Mouse (Mus musculus) MEL (cell line): ENCODE measurements around the gene Sned1. TPM values are rescaled to one million over a fixed set of nuclear protein-coding genes. Genes with fewer than 3 reads are reported as not detected.

Source experiments
- DNase-seq: peaks from one replicate; pipeline ENCODE4 v3.0.0; 2011; ENCODE audit warnings: low read depth, low spot score
- H3K27ac ChIP-seq: 2 replicates; pipeline ENCODE4 v1.5.1; 2012; ENCODE audit warnings: low read depth, mild to moderate bottlenecking, control low read depth, low read length, moderate library complexity; ENCODE audit not compliant: control insufficient read depth
- H3K27me3 ChIP-seq, 2 experiments: fragments of 150-350 bp in 1 of 2; sonication (generic) in 1 of 2; 2 replicates each; pipeline ENCODE4 v1.6.1; 2012; ENCODE audit warnings: low read length in 2 of 2, mild to moderate bottlenecking in 2 of 2, improper control_type of control experiment in 1 of 2, moderate library complexity in 1 of 2; ENCODE audit not compliant: insufficient read depth in 2 of 2, control insufficient read depth in 1 of 2
- H3K36me3 ChIP-seq, 2 experiments: 2 replicates each; pipeline ENCODE4 v1.6.1; 2012 to 2014; ENCODE audit warnings: low read length in 2 of 2, improper control_type of control experiment in 1 of 2, inconsistent platforms in 1 of 2, mild to moderate bottlenecking in 1 of 2; ENCODE audit not compliant: insufficient read depth in 2 of 2, control insufficient read depth in 1 of 2
- H3K4me1 ChIP-seq, 2 experiments: fragments of 150-350 bp in 1 of 2; sonication (generic) in 1 of 2; 2 replicates each; pipeline ENCODE4 v1.6.1; 2012; ENCODE audit warnings: low read length in 2 of 2, improper control_type of control experiment in 1 of 2, mild to moderate bottlenecking in 1 of 2; ENCODE audit not compliant: insufficient read depth in 2 of 2, control insufficient read depth in 1 of 2
- H3K4me3 ChIP-seq, 2 experiments: fragments of 150-350 bp in 1 of 2; sonication (generic) in 1 of 2; 2 replicates each; pipeline ENCODE4 v1.5.1; 2012; ENCODE audit warnings: low read depth in 2 of 2, low read length in 2 of 2, mild to moderate bottlenecking in 2 of 2, moderate library complexity in 2 of 2, control low read depth in 1 of 2, improper control_type of control experiment in 1 of 2; ENCODE audit not compliant: control insufficient read depth in 1 of 2, insufficient read depth in 1 of 2
- H3K79me2 ChIP-seq: 2 replicates; pipeline ENCODE4 v1.6.1; 2012; ENCODE audit warnings: mild to moderate bottlenecking, low read length, moderate library complexity; ENCODE audit not compliant: control insufficient read depth, poor library complexity, insufficient read depth
- H3K9ac ChIP-seq: 2 replicates; pipeline ENCODE4 v1.6.1; 2012; ENCODE audit warnings: low read depth, mild to moderate bottlenecking, control low read depth, low read length, moderate library complexity; ENCODE audit not compliant: control insufficient read depth, poor library complexity, severe bottlenecking
- H3K9me3 ChIP-seq: fragments of 150-350 bp; sonication (generic); replicated peaks from 2 replicates; pipeline ENCODE4 v1.6.1; 2012; ENCODE audit warnings: mild to moderate bottlenecking, low read length, improper control_type of control experiment, moderate library complexity; ENCODE audit not compliant: insufficient read depth
- CHD1 ChIP-seq: IDR thresholded peaks from 2 replicates; pipeline ENCODE4 v1.6.1; 2012; ENCODE audit warnings: low read depth, mild to moderate bottlenecking, inconsistent platforms, low read length, improper control_type of control experiment
- CTCF ChIP-seq, 3 experiments: IDR thresholded peaks in 2 of 3; conservative IDR thresholded peaks in 1 of 3; 2 replicates each; pipeline ENCODE4 v1.5.1; 2011 to 2012; ENCODE audit warnings: low read length in 3 of 3, low read depth in 2 of 3, mild to moderate bottlenecking in 2 of 3, improper control_type of control experiment in 1 of 3, inconsistent platforms in 1 of 3, mixed read lengths in 1 of 3, moderate library complexity in 1 of 3; ENCODE audit not compliant: control insufficient read depth in 1 of 3, insufficient read depth in 1 of 3, poor library complexity in 1 of 3, severe bottlenecking in 1 of 3
- E2F4 ChIP-seq: IDR thresholded peaks from 2 replicates; pipeline ENCODE4 v1.6.1; 2011; ENCODE audit warnings: low read depth, low read length, improper control_type of control experiment, borderline replicate concordance
- GABPA ChIP-seq: IDR thresholded peaks from 2 replicates; pipeline ENCODE4 v1.6.1; 2012; ENCODE audit warnings: low read depth, mild to moderate bottlenecking, inconsistent platforms, low read length, improper control_type of control experiment, moderate library complexity
- HCFC1 ChIP-seq: IDR thresholded peaks from 2 replicates; pipeline ENCODE4 v1.6.1; 2012; ENCODE audit warnings: low read depth, mild to moderate bottlenecking, inconsistent platforms, low read length, improper control_type of control experiment, moderate library complexity
- JUND ChIP-seq: IDR thresholded peaks from 2 replicates; pipeline ENCODE4 v1.6.1; 2011; ENCODE audit warnings: low read depth, mild to moderate bottlenecking, improper control_type of control experiment, low read length
- KAT2A ChIP-seq: conservative IDR thresholded peaks from 2 replicates; pipeline ENCODE4 v1.6.1; 2012; ENCODE audit warnings: low read depth, low read length, improper control_type of control experiment, inconsistent platforms
- MAFK ChIP-seq: IDR thresholded peaks from 2 replicates; pipeline ENCODE4 v1.6.1; 2011; ENCODE audit warnings: low read depth, mild to moderate bottlenecking, low read length, improper control_type of control experiment, borderline replicate concordance
- MAZ ChIP-seq: IDR thresholded peaks from 2 replicates; pipeline ENCODE4 v1.6.1; 2012; ENCODE audit warnings: low read depth, mild to moderate bottlenecking, inconsistent platforms, low read length, improper control_type of control experiment
- MYB ChIP-seq: IDR thresholded peaks from 2 replicates; pipeline ENCODE4 v1.6.1; 2011; ENCODE audit warnings: mild to moderate bottlenecking, low read depth, low read length, improper control_type of control experiment
- MYC ChIP-seq: IDR thresholded peaks from 2 replicates; pipeline ENCODE4 v1.6.1; 2011; ENCODE audit warnings: low read depth, mild to moderate bottlenecking, low read length, improper control_type of control experiment, moderate library complexity
- POLR2AphosphoS2 ChIP-seq: IDR thresholded peaks from 2 replicates; pipeline ENCODE4 v1.6.1; 2011; ENCODE audit warnings: low read length, improper control_type of control experiment
- POLR2AphosphoS5 ChIP-seq: IDR thresholded peaks from 2 replicates; pipeline ENCODE4 v1.6.1; 2012; ENCODE audit warnings: low read depth, borderline replicate concordance, mild to moderate bottlenecking, inconsistent platforms, low read length, moderate library complexity, mixed read lengths
- SIN3A ChIP-seq: IDR thresholded peaks from 2 replicates; pipeline ENCODE4 v1.6.1; 2012; ENCODE audit warnings: low read length, improper control_type of control experiment, inconsistent platforms
- TAL1 ChIP-seq: IDR thresholded peaks from 2 replicates; pipeline ENCODE4 v1.6.1; 2012; ENCODE audit warnings: mild to moderate bottlenecking, inconsistent platforms, low read length, moderate library complexity, mixed read lengths
- TBP ChIP-seq: IDR thresholded peaks from 2 replicates; pipeline ENCODE4 v1.8.0; 2011; ENCODE audit warnings: low read depth, low read length, improper control_type of control experiment
- UBTF ChIP-seq: IDR thresholded peaks from 2 replicates; pipeline ENCODE4 v1.6.1; 2012; ENCODE audit warnings: low read depth, mild to moderate bottlenecking, inconsistent platforms, low read length, improper control_type of control experiment, moderate library complexity, borderline replicate concordance; ENCODE audit not compliant: insufficient read depth
- USF2 ChIP-seq, 2 experiments: IDR thresholded peaks; 2 replicates each; pipeline ENCODE4 v1.6.1; 2011 to 2012; ENCODE audit warnings: improper control_type of control experiment in 2 of 2, low read length in 2 of 2, borderline replicate concordance in 1 of 2, inconsistent platforms in 1 of 2, low read depth in 1 of 2, mild to moderate bottlenecking in 1 of 2; ENCODE audit not compliant: insufficient read depth in 1 of 2
- ZMIZ1 ChIP-seq: IDR thresholded peaks from 2 replicates; pipeline ENCODE4 v1.6.1; 2012; ENCODE audit warnings: low read depth, mild to moderate bottlenecking, inconsistent platforms, low read length, improper control_type of control experiment, moderate library complexity
- ZNF384 ChIP-seq: IDR thresholded peaks from 2 replicates; pipeline ENCODE4 v1.6.1; 2012; ENCODE audit warnings: low read depth, mild to moderate bottlenecking, inconsistent platforms, low read length, improper control_type of control experiment
- polyA plus RNA-seq, 2 experiments: library from polyadenylated mRNA; stranded (reverse) in 1 of 2; unstranded in 1 of 2; fragments of >175 nt in 1 of 2; fragments of >200 nt in 1 of 2; gene quantifications; 2 replicates each; pipeline versions ENCODE4 v1.2.1 to v1.2.4; 2012; ENCODE audit warnings: low replicate concordance in 2 of 2, low read depth in 1 of 2; ENCODE audit not compliant: insufficient read length in 2 of 2, insufficient read depth in 1 of 2, missing spikeins in 1 of 2
- total RNA-seq: library from RNA; depleted of rRNA; stranded (reverse); fragments of 300-350 nt; gene quantifications from 2 replicates; pipeline ENCODE4 v1.2.3, GENCODE M21; 2012

The Sned1 gene
- total and polyA plus RNA-seq, 3 experiments: 0.12 to 0.13 TPM; not detected in 1

- TF ChIP-seq ZMIZ1 (no peak), MAFK (no peak), POLR2AphosphoS5 (no peak), CTCF (IDR thresholded peaks at IDR 0.05 in 2 of 3, conservative IDR thresholded peaks at IDR 0.05 in 1 of 3; ENCODE audit: control insufficient read depth in 1 of 3, insufficient read depth in 1 of 3, low read depth in 2 of 3, low read length in 3 of 3, poor library complexity in 1 of 3, severe bottlenecking in 1 of 3) (no peak), USF2 (IDR thresholded peaks at IDR 0.05; ENCODE audit: borderline replicate concordance in 1 of 2, insufficient read depth in 1 of 2, low read depth in 1 of 2, low read length in 2 of 2) (no peak), MAZ (no peak), MYC (no peak), ZNF384 (no peak), TAL1 (no peak)
- Histone ChIP-seq H3K27me3 (peaks cover 2% of the 10 kb centered on the region in 2 experiments; a peak in 2 of 4 replicates), H3K4me3 (no peak overlapping the region), H3K27ac (no peak overlapping the region), H3K79me2 (no peaks in the 10 kb centered on the region), H3K36me3 (no peaks in the 10 kb centered on the region), H3K9me3 (no peaks in the 10 kb centered on the region), H3K4me1 (no peaks in the 10 kb centered on the region), H3K9ac (no peak overlapping the region)
- no peak for DNase-seq
These were observed 10.3 kb downstream of the Sned1 start for GRCm38 (mm10) chr1:93245936-93246335.

GRCm38 (mm10) chr1:93252586-93252985 is 16.9 kb downstream of the Sned1 start:
- TF ChIP-seq GABPA (no peak), CTCF (IDR thresholded peaks at IDR 0.05 in 2 of 3, conservative IDR thresholded peaks at IDR 0.05 in 1 of 3; ENCODE audit: control insufficient read depth in 1 of 3, insufficient read depth in 1 of 3, low read depth in 2 of 3, low read length in 3 of 3, poor library complexity in 1 of 3, severe bottlenecking in 1 of 3) (no peak), KAT2A (no peak), E2F4 (no peak), MAZ (no peak), HCFC1 (no peak), JUND (no peak), TBP (no peak), MYC (no peak), ZMIZ1 (no peak), UBTF (no peak), MYB (no peak), POLR2AphosphoS2 (no peak), CHD1 (no peak), SIN3A (no peak)
- DNase-seq: no peak
- Histone ChIP-seq H3K27me3 (peaks cover 0 to 2% of the 10 kb centered on the region in 2 experiments; a peak in 2 of 4 replicates), H3K9ac (no peak overlapping the region), H3K4me3 (no peak overlapping the region), H3K27ac (no peak overlapping the region), H3K36me3 (no peaks in the 10 kb centered on the region), H3K79me2 (no peaks in the 10 kb centered on the region), H3K9me3 (no peaks in the 10 kb centered on the region), H3K4me1 (no peaks in the 10 kb centered on the region)
